Mouse (Mus musculus) ovary, postnatal 10 days (tissue): ENCODE measurements around the gene Gm15737.

Experiments
- DNase-seq: peaks from one replicate; pipeline ENCODE4 v3.0.0; 2022; ENCODE audit warnings: low spot score

Gene Gm15737

DNA sequence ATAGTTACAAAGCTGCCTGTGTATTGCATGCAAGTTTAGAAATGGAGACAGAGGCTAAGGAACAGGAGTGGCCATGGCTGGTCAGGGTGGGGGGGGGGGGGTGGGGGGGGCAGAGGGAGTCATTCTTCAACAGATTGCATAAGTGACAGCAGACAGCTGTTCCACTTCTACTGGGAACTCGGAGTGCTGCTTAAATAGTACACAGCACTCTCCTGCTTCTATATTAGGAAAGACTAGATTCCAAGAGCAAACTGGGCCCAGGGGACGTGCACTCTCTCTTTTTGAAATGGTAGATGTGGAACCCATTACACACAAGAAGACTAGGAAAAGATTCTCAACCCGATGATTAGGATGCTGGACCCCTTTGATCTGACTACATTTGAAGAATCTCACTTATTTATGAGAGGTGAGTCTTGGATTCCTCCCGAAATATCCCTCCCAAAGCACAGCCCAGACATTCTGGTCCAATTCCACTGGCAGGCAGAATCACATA, at the start of gene Gm15737:
Gene Gm15737 (plus strand): TSS at position 269 of the 493 bp plus-strand sequence.
- DNase-seq: no peak

DNA sequence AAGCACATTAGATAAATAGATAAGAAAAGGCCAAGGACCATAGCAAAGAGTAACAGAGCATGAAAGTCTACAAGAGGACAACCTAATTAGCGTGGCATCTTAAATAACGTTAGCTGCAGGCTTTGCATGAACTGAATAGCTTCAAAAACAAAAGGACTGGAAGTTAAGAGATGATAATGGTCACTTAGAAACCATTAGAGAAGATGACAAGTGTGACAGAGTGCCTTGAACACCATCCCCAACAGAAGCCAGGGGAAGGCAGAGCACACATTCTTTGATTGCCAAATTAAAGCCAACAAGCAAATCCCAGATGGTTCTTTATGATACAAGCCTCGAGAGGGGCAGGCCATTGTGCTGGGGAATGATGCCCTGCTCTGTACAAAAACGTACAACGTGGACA, 47.6 kb upstream of the Gm15737 start:
- no peak for DNase-seq

DNA sequence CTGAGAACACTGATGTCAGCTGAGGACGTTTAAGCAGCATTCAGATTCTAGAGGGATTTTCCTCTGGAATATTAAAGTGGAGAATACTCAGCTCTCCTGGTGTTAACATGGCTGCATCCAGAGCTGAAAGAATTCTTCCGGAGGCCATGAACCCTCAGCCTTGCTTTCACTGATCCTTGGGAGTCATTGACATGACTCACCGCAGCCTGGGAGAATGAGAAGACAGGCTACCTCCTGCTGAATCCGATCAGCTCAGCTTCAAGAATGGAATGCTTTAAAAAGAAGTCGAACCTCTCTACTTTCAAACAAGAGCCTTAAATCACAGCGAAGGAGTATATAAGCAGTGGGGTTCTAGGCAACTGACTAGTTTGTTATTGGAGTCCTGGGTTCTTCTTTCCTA, 47.2 kb upstream of the Gm15737 start:
- DNase-seq: no peak

DNA sequence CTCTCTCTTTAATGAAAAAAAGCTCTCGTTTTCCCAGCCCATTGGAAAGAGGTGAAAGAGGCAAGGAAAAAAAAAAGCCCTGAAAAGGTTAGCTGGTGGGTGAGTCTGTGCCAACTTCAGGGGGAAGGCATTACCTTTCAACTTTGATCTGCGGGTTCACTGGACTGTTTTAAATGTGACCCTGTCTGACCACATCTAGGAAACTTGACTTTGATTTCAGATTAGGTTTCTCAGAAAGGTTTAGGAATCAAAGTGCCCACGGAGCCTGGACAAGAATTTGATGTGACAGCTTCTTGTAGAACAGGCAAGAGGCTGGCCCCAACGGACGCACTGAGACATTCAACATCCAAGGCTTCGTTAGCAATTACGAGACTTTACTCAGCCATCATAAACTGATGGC, 45.2 kb upstream of the Gm15737 start:
- DNase-seq: no peak

DNA sequence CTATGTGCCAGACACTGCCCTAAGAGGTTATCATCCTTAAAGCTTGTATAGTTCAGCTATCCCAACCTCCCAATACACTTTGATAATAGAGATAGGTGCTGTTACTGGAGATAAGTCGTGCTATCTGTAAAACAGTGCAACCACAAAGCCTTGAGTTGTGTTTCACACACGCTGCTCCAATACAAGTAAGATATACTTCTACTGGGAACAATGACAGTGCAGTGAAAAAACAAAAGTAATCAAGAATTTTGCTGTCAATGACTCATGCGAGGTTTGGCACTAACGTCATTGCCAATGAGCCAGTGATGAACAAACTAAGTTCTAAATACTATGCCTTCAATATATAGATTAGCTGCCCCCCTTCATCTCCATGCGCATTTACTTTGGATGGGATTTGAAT, 42.6 kb upstream of the Gm15737 start:
- no peak for DNase-seq

DNA sequence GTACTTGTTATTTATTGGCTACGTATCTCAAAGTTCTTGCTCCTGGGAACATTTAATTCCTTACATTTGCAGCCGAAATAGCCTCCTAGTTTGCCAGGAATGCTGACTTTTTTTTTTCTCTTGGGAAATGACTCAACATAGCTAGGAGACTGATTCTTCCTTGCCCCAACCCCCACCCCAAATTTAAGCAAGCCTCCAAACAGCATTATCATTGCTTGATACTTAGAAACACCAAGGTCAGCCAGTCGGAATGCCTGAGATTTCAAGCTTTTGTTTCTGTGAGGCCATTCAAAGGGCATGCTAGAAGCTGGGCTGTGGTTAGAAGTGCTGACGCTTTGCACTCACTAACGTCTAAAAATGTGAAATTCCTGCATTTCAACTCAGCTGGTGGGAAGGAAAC, 41.8 kb upstream of the Gm15737 start:
- no peak for DNase-seq

DNA sequence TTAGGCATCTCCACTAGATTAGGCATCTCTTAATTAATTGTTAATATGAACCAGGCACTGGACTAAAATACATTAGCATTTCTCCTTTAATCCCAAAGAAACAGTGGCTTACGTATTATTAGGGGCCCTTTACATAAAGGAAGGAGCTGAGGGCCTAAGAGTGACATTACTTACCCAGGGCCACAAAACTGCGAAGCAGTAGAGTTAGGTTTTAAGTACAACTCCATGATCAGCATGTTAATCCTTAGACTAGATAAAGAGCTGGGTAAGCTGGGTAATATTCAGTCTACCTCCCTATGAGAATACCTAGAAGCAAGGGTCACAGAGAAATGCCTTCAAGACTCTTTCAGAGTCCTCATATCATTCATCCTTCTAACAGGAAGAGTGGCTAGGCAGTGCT, 40.0 kb upstream of the Gm15737 start:
- no peak for DNase-seq

DNA sequence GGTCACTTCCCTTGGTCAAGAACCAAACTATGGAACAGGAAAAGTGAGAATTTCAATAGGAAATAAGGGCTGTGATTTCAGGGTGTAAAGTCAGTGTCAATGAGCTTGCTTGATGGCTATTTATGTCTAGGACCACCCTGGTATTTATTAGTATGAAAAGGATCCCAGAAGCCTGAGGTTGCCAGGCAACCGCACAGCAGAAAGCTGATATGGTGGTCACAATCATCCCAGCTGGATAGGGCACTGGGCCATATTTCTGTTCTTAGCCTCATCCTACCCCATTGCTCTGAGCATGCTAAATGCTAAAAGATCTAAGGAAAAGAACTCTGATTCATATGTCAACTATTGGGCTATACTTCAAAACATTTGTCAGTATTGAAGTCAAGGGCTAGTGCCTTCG, 38.1 kb upstream of the Gm15737 start:
- DNase-seq: no peak

DNA sequence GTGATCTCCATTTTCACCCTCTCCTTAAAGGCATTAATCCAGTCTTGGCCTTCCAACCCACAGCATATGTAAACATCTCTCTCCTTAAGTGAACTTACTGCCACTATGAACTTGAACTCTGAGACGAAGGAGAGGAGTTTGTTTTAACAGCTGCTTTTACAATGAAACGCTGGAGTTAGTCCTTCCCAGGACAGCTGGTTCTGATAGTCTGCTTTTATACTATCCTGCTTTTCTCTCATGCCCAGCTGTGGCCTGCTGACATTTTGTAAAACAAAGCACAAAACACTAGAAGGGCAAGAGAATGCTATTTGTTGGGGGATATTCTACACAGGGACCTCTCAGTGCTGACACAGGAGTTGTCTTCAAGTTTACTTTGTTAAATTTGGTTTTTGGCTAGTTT, 27.2 kb upstream of the Gm15737 start:
- DNase-seq: no peak

DNA sequence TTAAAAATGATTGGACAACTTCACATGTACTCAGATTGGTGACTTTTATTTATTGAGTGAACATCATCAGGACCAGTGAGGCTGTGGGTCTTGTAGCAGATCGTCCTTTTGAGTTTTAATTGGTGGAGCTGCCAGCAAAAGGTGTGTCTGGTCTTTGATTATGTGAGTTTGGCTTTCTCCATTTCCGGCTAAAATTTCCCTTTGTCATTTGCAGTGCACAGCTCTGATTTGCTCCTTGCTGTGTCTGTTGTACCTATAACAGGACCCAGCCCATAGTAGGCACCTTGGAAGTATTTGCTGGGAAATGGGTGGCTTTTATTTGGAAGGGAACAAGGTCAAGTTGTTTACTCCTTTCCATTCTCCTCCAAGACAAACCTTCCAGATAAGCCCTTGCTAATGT, 25.7 kb upstream of the Gm15737 start:
- no peak for DNase-seq

DNA sequence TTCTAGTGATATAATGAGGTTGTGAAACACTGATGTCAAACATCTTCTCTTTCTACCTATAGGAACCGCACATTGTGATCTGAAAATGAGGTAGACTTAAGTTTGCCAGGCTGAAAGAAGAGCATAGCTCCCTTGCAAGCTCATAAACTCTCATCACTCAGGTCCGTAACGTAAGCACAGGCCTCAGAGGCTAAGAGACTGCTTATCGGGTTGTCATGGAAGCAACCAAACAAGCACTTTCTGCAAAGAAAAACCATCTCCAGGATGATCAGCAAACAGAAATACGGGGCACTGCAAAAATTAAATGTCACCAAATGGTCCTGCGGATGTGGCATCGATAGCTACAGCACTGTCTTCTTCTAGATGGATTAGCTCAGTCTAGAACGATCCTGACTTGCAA, 23.3 kb upstream of the Gm15737 start:
- DNase-seq: no peak

DNA sequence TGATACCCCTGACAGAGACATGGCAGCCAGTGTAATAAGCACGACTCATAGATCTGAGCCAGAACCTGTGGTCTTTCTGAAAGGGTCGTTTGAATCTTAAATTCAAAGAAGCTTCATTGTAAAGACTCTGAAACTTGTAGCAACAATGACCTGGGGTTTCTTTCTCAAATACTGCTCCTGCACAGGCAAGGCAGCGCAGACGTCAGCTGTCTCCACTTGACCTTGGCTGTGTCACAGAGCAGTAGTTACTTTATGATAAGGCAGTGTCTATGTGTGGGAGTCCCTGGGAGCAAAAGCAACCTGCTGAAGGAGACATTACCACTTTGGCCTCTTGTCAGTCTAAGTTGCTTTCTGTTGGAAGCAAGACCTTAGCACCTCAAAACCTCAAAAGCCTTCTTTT, 22.5 kb upstream of the Gm15737 start:
- no peak for DNase-seq

DNA sequence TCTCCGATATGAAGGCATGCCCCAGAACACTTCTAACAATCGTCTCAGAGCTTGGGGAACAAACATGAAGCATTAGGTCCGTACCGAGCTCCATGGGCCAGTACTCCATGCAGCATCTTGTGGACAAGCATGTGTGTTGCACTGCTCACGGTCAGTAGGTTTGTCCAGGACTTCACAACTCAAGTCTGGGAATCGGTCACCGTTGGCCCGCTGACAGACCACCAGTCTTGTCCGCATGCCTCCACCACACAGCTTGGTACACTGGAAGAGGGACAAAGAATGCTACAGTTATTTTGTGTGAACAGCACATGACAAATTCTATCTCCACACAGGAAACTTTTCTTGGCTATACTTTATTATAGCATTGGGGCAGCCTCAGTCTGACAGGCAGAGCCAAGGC, 19.9 kb upstream of the Gm15737 start:
- no peak for DNase-seq

DNA sequence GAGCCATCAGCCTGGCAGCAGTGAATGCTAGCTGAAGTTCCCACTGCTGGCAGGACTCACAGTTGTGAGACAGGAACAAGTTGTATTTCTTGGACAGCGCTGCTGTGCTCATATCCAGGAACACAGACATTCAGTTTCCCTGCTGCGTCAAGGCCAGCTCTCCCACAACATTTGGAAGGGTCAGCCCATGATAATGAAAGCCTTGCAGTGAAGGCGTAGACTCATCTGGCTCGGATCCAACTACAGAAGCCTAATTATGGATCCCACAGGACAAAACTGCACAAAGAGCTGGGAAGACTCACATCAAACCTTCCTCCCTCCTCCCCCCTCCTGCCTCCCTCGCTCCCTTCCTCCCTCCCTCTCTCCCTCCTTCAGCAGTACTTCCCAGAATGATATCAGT, 18.9 kb upstream of the Gm15737 start:
- DNase-seq: peak; percentile 18

DNA sequence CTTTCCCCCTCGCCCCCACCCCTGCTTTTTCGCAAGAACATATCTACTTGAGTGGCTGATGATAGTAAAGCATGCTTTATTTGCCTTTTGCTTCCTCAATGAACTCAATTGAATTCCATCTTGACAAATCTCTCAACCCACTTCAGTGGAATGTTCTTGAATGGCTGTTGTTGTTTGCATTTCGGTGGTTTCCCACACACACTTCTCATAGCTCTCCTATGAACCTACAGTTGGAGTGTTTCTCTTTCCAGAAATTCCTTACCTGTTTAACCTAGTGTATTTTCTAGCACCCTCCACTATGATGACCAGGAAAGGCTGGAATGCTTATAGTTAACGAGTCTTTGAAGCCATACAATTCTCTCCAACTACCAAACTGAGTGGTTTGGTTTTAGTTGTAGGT, 14.3 kb upstream of the Gm15737 start:
- DNase-seq: no peak

DNA sequence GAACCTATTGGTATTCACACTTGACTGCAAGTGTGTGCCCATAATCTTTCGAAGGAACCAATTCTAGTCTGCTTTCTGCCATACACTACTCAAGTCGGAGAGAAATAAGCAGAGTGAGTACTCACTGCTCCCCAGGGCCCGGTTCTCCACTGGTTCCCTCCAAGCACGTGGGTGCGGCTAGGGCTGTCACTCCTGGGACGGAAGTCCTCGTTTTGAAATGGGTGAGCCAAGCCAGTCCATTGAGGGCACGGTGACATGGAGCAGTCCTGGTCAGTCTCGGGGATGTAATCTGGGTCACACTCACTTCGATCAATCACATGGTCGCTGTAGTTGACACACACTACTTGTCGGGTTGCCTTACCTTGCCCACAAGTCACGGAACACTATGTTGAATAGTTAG, 11.4 kb upstream of the Gm15737 start:
- no peak for DNase-seq

DNA sequence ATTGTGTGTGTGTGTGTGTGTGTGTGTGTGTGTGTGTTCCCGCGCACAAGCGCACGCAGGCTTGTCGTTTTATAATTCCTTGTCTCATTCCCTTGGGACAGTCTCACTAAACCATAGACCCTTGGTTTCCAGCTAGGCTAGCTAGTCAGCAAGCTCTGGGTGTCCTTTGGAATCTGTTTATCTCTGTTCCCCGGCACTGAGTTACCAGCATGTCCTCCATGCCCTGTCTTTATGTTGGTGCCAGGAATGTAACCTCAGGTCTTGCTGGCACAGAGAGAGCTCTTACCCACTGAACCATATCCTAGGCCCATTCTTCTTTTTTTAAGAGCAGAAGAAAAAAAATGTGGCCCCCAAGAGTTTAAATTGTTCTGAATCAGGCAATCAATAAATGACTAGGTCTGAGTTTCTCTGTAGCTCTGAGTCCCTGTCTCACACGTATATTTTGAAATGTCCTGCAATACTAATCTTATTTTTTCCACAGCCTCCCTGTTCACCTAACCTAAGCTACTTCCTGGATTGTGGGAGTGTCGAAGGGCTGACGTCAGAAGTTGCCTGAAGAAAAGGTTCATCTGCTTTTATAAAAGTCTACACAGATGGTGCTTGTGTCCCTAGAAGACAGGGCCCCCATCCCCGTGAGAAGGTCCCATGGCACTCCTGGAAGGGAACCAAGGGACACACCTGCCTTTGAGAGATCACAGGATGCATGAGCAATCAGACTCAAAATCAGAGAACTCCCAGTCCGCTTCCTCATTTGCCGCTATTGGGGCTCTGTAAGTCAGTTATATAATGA, 10.2 kb upstream of the Gm15737 start:
- DNase-seq: no peak

DNA sequence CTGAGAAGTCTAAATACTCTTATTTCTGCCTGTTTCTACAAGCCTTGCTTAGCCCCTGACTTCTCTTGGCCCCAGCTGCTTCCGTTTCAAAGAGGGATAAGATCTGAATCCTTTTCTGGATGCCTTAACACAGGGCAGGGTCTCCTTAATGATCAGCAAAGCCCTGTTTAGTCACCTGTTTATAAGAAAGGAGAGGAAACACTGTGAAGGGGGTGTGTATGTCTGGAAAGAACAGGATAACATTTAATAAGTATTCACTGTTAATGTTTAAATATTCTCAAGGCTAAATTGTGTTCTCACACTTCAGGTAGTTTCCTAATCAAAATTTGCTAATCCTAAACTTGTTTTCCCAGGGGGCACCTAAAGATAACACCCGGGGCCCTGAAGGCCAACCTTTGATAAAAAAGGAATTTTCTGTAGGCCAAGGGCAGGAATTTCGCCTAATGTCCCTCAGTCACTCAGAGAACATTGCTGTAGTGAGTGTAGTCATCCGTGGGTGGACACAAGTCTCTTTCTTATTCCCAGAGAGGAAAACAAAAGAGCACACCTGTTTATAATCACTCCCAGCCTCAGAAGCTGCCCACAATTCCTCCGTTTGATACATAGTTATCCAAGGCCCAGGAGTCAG, 8.8 kb upstream of the Gm15737 start:
- DNase-seq: no peak

DNA sequence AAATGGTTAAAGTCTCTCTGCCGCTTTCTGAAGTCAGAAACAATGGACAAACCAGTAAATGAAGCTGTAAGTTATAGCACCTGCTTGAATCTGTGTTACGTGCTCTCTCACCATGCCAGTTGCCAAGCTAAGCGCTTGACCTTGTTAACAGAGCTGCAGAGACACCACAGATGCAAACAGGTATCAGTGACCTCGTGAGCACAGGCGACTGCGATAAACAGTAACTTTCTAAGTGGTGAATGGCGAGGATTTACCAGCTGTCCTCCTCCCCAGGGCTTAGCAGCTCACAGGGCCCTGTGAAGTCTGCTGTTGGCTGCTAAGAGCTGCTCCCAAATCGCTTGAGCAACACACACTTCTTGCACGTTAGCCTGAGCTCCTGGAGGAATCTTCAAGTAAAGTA, 6.6 kb upstream of the Gm15737 start:
- no peak for DNase-seq

DNA sequence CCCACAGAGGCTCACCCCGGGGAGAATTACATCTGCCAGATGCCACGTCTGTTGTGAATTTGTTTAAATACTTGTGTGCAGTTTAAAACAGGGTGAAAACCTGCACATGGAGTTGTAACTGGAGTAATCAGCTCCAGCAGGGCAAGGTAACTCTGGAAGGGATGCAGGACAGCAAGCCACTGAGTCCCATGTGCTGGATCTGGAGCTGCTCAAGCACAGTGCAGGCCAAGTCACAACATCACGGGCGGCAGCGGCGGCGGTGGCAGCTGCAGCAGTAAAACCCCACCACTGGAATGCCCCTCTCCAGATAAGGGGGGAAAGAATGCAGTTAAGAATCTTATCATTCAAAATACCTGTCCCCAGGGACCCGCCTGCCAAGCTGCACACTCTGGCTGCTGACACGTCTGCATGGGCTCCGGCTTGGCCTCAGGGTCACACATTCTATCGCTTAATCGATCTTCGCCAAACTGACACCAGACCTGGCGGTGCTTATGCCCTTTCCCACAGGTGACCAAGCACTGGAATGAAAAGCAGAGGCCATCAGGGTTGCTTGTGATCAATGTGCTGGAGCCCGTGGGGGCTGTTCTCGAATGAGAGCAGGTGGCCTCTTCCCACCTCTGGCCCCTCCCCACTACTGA, 544 bp downstream of the Gm15737 start:
- DNase-seq: no peak

DNA sequence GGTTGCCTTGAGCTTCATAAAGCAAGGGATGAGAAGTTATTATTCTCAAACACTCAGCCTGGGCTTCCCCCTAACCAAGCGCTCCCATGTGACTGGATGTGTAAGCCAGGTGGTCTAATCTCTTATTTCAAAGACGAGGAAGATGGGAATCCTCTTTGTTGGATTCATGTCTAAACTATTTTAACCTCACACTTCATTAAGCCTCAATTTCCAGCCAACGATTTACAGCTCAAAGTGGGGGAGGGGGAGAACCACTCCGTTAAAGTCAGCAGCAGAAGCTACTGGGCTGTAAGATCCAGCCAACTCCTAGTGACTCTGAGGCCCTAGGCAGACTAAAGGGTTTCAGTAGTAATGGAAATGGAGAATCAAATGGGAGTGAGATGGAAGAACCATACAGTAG, 2.7 kb downstream of the Gm15737 start:
- DNase-seq: no peak

DNA sequence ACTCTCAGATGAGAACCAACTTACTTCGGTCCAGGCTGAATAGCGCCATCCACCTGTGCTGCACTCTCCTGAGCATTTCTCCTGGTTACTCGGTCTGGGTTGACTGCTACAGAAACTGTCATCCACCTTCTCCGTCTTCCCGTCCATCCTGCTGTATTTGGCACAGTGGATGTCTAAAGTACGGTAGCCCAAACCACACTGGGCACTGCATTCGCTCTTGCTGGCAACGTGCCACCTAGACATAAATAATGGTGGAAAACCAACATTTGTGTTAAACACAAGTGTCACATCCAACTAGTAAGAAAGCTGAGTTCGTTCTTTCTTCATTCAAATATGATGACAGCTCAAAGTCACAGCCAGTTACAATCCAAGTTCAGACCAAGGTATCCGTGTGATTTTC, 3.6 kb downstream of the Gm15737 start:
- no peak for DNase-seq

DNA sequence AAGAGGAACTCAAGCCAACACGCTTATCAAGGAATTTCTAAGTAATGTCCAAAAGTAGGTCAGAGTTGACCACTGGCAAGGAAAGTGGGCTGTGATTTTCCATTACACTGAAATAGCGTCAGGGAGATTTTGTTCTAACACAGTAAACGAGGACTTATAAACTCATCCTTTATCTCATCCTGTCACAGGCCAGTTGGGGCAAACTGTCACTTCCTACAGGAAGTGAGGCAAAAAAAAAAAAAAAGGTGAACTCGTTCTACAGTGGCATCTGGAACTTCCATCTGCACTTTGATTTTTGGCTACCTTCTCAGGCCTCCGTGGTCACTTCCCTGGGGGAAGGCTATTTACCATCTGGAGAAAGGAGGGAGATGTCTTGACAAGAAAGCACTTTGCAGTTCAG, 5.7 kb downstream of the Gm15737 start:
- DNase-seq: no peak
